Mouse (Mus musculus) CH12F3 (cell line): Measurements from ENCODE around the gene Pgap3.

Source experiments
- in situ Hi-C: fragments of 300-500 bp; cut with MboI; formaldehyde crosslinking; loops from 2 replicates; pipeline ENCODE4 v1.14.3; 2020; ENCODE audit warnings: low sequenced_read_pairs

Pgap3 gene

GRCm38 (mm10) chr11:98400161-98400726, at the start of gene Pgap3:
Gene Pgap3, minus strand, starts transcription at chr11:98400490.
- in situ Hi-C loops, result no loop called here

DNA sequence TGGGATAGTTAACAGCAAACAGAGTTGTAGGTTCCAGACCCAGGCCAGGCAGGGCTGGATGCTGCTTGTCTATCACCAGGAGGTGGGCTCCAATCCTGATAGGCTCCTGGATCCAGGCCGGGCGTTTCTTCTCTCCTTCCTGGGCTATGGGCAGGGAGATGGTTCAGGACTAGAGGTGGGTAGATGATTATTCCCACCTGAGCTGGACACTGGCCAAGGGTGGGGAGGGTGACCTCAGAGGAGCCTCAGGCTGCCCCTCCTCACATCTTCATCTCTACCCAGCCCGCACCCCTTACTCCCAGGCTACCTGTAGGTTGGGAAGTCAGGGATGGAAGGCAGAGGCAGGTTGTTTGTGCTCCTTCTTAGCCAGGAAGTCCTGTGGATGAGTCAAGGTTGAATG, 49.1 kb upstream of the Pgap3 start:
- in situ Hi-C loops, result no loop called here

- in situ Hi-C loops, result no loop called here
These were observed 48.0 kb upstream of the Pgap3 start for GRCm38 (mm10) chr11:98448191-98448790.

GRCm38 (mm10) chr11:98447475-98447834, 47.2 kb upstream of the Pgap3 start:
- in situ Hi-C loops, result no loop called here

DNA sequence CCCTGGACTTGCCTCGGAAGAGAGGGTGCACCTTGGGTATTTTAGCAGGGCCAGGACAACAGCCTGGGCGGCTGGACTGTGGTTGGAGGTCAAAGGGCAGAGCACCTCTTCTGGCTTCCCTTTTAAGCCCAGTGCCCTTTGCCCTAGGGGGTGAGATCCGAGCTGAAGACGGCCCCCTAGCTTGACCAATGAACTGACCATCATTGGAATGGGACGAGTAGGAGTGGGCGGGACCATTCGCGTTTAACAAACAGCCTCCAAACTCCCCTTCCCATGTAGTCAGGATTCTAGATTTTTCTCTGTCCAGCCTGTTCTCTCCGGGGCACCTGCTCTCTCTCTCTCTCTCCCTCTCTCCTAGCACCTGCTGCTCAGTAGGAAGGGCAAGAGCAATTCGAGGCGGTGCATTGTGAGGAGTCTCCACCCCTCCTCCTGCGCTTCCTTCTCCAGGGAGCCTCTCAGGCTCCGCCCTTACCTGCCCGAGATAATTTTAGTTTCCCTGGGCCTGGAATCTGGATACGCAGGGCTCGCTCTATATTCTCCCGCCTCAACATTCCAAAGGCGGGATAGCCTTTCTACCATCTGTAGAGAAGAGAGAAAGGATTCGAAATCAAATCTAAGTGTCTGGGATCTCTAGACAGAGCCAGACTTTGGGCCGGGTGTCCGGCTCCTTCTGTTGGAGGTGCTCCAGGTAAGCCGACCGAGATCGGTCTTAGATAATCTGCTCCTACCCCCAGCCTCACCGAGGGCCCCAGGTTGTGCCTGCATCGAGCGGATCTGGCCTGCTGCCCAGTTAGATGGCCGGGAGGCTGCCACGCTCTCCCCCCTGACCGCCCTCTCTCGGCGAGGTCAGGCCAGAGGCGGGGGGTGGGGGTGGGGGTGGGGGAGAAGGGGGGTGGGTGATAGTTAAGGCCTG, 46.5 kb upstream of the Pgap3 start:
- in situ Hi-C loops, result no loop called here

GRCm38 (mm10) chr11:98446213-98446561, 45.9 kb upstream of the Pgap3 start, which contains the start of gene Grb7:
Gene Grb7, plus strand, starts transcription at chr11:98446394.
- in situ Hi-C loops, result no loop called here

- in situ Hi-C loops, result no loop called here
These were observed 45.4 kb upstream of the Pgap3 start for GRCm38 (mm10) chr11:98445679-98446078.

DNA sequence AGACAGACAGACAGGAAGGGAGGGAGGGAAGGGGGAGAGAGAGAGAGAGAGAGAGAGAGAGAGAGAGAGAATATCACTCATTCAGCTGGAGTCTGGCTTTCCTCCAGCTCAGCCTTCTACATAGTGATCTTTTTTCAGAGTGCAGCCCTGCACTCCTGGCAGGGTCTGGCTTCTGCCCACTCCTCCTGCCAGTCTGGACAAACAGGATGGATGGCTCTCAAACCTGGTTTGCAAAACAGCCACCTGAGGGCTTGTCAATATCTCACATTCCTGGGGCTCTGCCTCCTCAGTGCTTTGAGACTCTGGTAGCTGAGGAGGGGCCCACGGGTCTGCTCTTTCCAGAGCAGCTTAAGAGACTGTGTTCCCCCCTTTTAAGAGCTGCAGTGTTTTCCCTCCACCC, 44.9 kb upstream of the Pgap3 start:
- in situ Hi-C loops, result no loop called here

GRCm38 (mm10) chr11:98443688-98444087, 43.4 kb upstream of the Pgap3 start:
- in situ Hi-C loops, result no loop called here

DNA sequence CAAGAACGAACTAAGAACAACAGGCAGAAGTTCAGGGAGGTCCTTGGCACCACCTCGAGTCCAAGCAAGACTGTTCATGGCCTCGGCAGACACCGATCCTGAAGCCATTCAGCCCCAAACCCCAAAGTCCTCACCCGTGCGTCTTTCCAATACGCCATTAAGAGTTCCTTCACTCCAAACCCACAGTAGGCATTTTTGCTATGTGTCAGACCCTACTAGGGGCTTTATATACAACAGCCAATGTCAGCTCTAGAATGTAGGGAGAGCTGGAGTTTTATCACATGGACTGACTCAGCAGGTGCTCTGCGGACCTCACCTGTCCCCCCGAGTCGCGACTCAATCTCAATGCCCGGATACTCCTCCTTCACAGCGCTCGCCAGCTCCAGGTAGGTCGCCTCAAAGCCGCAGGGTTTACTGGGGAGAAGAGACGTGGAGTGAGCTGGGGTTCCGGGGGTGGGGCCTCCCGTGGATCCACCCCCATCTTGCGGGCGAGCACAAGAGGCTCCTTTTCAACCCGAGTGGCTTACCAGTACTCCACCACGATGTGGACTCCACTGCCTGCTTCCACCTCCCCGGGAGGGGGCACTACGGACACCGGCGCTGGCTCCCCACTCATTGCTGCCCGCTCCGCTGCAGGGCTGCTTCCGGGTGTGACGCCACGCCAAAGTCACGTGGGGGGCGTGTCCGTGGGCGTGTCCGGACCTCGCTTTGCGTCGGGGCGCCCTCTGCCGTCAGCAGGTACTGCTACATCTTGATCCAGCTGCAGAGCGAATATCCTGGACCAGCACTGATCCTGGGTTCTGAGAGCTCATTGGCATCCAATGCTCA, 38.3 kb upstream of the Pgap3 start, which contains the start of gene Mien1:
Gene Mien1, minus strand, starts transcription at position 661 of the 828 bp plus-strand sequence.
- in situ Hi-C loops, result no loop called here

- in situ Hi-C loops, result no loop called here
These were observed 37.2 kb upstream of the Pgap3 start for GRCm38 (mm10) chr11:98437441-98437840.

GRCm38 (mm10) chr11:98435723-98436122, 35.4 kb upstream of the Pgap3 start:
- in situ Hi-C loops, result no loop called here

DNA sequence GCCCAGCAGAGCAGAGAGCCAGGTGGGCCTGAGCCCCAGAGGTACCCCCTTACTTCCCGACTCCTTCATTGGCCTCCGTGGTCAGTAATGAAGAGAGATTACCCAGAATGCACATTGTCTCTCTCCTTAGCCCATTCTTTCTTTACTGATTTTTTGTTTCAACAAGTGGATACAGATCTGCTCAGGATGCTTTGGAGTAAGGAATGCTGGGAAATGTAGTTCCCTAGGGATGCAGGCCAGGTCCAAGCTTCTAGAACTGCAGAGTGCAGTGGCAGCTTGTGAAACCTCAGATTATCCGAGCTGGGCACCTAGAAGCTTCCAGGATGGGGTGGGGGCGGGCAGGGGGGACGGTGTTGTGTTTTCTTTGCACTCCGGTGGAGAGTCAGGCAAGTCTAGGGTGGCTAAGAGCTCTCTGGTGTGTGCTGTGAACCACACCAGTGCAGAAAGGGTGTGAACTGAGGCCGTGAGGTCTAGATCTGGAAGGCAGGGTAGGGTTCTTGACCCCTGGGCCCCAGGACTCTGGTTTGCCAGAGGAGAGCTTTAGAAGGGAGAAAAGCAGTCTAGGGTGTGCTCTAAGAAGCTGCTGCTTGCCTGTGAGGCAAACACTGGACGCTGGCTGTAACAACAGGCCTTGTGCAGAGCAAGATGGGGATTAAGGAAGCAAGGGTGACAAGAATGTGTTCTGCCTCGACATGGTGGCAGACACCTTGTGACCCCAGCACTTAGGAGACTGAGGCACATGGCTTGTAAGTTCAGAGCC, 31.6 kb upstream of the Pgap3 start:
- in situ Hi-C loops, result no loop called here

GRCm38 (mm10) chr11:98428436-98428835, 28.1 kb upstream of the Pgap3 start:
- in situ Hi-C loops, result no loop called here

DNA sequence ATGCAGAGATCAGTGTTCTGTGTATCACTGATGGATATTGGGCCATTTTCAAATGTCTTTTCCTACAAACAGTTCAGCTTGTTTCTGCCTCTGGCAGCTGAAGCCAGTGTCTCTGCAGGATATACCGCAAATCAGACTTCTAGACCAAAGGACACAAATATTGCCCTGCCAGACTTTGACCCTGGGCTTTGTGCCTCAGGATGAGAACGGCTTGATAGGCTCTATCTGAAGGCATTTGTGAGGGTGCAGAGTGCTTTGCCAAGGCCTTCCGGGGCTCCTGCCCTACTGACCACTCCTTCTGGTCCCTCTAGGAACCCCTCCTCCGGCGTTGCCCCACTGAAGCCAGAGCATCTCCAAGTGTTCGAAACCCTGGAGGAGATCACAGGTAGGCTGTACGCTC, 26.3 kb upstream of the Pgap3 start:
- in situ Hi-C loops, result no loop called here

DNA sequence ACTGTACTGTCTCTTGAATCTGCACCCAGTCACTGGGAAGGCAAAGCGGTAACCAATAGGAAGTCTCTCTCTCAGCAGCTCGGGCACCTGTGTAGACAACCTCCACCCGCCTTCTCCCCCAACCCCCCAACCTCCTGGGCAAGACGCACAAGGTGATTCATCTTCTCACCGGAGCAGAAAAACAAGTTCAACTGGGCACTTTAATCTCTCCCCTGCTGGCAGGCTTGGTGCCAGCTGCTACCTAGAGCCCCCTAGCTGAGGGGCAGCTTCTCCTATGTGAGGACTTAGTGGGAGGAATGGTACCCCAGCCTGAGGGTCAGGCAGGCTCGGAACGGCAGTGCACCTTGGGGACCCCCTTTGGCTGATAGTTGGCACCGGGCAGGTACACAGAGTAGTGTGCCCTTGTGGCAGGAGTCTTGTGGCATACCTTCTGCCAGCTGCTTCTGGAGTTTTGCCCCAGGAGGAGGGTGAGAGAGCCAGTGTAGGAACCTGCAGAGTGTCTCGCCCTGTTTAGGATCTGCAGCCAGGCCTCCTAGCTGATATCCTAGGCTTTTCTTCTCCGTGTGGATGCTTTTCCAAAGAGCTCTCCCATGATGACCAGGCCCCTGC, 18.8 kb upstream of the Pgap3 start:
- in situ Hi-C loops, result no loop called here

DNA sequence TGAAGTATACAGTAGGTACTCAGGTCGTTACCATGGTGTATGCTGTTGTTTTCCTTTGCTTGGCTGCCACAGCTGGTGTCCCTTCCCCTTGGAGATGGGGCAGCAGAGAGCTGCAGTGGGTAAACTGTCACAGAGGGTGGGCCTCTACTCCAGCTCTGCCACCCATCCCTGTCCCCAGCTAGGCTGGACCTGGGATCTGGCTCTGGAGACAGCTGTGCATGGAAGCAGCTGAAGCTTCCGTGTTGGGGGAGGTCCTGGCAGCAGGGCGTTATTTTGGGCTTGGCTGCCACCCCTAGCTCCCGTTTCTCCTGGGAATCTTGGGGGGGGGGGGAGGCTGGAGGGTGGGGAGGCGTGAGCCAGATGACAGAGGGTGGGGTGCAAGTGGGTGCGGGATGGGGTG, 18.0 kb upstream of the Pgap3 start:
- in situ Hi-C loops, result no loop called here

- in situ Hi-C loops, result no loop called here
These were observed 16.8 kb upstream of the Pgap3 start for GRCm38 (mm10) chr11:98417074-98417473.

DNA sequence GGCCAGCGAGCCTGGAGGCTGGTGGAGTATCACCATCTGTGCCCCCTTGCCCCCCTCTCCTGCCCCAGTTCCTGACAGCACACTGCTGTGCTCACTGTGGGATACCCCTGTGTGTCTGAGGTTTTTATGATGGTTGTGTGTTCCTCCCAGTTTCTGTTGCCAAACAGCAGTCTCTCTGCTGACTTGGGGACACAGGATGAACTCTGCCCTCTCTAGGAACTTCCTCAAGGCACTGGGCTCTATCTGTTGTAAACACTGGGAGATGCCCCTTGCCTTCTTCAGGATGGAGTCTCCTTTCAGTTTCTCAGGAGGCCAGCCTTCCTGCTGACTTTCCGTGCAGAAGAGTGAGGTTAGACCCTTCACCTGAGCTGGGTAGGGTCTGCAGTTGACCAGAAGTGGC, 13.9 kb upstream of the Pgap3 start:
- in situ Hi-C loops, result no loop called here

DNA sequence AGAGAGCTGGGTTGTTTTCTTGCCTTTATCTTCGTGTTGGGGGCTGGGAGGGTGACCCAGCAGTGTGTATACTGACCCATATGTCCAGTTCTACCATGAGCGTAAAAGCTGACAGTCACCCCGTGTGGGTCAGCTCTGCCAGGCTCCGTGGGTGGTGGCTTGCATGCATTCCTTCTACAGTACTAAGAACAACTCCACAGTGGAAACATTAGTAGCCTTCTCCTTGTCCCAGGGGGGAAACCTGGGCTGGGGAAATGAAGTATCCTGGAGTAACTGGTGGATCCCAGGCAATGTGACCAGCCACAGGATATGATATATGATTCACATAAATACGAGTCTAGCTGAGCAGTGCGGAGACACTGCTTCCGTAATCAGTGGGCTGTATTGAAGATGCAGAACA, 13.4 kb upstream of the Pgap3 start:
- in situ Hi-C loops, result no loop called here
